Mouse (Mus musculus): ENCODE measurements at regions not wholly inside any gene's neighbourhood (a gene's known extent, or its start where the extent isn't known, plus 50 kb on each side); places are given as distances from the start of the nearest gene placed in this dataset.

DNA sequence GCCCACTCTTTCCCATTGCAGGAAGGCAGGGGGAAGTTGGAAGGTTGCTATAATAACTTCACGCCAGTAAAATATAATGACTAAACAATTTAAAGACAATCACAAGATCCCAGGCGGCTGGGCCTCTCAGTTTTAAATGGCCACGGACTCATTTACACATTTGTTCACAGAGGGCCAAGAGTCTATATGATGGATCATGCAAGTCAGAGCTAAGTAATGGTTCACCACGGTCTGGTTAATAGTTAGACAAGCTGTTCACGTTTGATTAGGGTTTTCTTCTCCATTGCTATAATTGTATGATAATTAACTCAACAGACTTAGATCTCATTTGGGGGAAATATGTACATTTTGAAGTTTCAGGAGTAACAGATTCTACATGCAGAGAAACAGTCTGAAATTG lies 170.0 kb downstream of the Ppargc1a start:
- no peak for DNase-seq

DNA sequence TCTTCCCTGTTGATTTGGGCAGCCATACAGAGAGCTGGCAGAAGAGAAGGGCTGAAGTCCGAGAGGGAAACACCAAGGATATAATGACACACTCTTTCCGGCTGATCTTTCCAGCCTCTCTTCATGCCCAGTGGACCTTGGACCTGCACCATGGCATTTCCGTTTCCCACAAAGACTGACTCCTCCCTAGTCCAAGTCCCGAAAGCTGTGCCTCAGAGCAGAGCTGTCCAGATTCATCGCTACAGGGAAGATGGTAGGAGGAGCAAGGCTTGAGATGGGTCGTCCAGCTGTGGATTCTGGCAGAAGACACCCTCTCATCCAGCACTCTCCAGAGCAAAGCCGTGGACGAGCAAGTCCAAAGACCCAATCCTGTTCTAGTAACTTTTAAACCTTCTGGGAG lies 176.2 kb downstream of the Ppargc1a start:
- no peak for DNase-seq

GRCm38 (mm10) chr5:51387751-51388150 lies 179.8 kb downstream of the Ppargc1a start:
- no peak for DNase-seq

DNA sequence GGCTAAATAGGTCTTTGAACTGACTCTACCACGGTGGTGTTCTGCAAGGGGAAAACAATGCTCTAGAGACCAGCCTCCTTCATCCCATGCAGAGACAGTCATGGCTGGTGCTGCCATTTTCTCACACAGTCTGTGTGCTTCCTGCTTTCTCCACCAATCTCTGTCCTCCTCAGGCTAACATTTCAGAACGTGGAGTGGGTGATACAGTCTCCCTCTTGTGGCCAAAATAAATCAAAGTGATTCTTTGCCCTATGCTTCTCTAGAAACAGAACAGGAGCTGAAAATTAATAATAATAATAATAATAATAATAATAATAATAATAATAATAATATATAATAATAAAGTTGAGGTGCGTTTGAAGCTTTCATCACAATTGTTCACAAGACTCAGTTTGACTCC lies 181.1 kb downstream of the Ppargc1a start:
- DNase-seq: no peak

GRCm38 (mm10) chr5:51384278-51384677 lies 183.2 kb downstream of the Ppargc1a start:
- DNase-seq: no peak

DNA sequence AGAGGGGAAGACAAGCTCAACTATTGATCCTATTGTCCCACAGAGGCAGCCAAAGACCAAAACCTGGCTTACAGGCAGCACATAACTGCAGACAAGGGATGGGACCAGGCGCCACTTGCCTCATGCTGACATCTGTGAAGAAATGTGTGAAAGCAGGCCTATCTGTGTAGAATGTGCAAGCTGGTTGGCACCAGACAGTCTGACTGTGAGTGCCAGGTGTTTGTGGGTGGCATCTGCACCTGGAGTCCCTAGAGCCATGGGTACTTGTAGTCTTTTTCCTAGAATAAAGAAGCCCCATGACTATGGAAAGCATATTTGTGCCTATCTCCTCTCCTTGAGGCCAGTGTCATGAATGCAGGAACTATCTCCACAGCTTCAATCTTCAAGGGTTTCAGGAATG lies 208.4 kb downstream of the Ppargc1a start:
- no peak for DNase-seq

DNA sequence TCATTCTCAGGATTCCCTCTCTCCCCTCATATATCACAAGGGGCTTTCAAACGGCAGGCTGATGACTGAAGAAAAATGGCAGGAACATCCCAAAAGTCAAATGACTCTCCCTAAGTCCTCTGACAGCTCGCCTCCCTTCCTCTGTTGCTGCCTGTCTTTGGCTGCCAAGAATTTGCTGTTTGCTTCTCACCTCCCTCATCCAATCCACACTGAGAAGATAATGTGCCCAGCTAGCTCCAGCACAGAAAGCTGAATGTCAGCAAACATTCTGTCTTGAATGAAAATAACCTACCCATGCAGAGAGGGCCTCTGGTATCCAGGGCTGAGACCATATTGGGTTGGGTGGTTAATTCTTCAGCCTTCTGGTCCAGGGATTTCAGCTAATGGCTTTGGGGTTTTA lies 219.3 kb downstream of the Ppargc1a start:
- DNase-seq: no peak

- DNase-seq: no peak
Observed at GRCm38 (mm10) chr5:51329142-51329541, 238.4 kb downstream of the Ppargc1a start.

- no peak for DNase-seq
Observed at GRCm38 (mm10) chr5:51289191-51289590, 278.3 kb downstream of the Ppargc1a start.

GRCm38 (mm10) chr5:51288234-51288633 lies 279.3 kb downstream of the Ppargc1a start:
- no peak for DNase-seq

GRCm38 (mm10) chr5:51241156-51241555 lies 326.4 kb downstream of the Ppargc1a start:
- DNase-seq: no peak

GRCm38 (mm10) chr5:51234004-51234355 lies 333.5 kb downstream of the Ppargc1a start:
- DNase-seq: no peak

DNA sequence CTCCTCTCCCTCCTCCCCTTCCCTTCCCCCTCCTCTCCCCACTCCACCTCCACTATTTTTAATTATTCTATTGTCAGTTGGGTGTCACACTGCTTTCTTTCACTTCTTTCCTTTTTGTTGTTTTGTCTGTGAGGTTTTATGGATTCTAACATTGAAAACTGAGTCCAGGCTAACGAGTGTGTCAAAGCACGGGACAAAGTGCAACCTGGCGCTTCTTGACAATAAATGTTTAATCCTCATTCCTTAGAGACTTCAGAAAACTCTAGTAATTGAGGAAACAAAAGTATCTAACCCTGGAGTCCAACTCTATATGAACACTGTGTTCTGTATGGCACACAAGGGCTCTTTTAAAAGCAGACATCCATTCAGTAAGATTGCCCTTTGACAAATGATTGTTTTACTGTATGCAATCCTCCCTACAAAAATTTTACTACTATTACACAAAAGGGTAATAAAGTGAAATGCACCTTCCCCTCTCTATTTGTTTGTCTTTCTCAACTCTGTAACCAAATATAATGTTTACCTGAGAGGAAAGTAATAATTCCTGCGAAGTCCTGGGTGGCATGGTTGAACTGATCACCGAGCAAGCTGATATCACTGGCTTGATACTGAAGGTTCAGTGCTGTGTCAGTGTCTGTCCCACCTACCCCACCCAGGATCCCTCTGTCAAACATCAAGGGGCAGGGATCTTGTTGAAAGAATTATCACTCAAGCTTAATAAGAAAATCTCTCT lies 334.1 kb downstream of the Ppargc1a start:
- no peak for DNase-seq

GRCm38 (mm10) chr5:51229806-51230205 lies 337.7 kb downstream of the Ppargc1a start:
- DNase-seq: no peak

DNA sequence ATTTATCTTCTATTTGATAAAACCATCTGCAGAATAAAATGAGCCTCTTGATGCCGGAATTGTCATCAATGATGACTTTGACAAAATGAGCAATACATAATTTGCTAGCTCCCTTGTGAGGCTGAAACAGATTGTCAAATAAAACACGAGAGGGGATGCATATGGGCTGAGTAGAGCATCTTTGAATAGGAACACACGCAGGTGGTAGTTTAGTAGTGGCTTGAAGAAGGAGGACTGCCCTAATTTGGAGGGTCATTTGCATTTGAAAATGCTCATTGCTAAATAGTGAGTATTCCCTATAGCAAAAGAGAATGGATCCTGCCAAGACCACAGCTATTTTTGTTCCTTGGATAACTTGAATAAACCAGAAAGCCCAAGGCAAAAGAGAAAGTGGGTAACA lies 339.5 kb downstream of the Ppargc1a start:
- DNase-seq: no peak

GRCm38 (mm10) chr5:51203266-51203665 lies 364.3 kb downstream of the Ppargc1a start:
- DNase-seq: no peak

- DNase-seq: no peak
Observed at GRCm38 (mm10) chr5:51202525-51203215, 364.9 kb downstream of the Ppargc1a start.

DNA sequence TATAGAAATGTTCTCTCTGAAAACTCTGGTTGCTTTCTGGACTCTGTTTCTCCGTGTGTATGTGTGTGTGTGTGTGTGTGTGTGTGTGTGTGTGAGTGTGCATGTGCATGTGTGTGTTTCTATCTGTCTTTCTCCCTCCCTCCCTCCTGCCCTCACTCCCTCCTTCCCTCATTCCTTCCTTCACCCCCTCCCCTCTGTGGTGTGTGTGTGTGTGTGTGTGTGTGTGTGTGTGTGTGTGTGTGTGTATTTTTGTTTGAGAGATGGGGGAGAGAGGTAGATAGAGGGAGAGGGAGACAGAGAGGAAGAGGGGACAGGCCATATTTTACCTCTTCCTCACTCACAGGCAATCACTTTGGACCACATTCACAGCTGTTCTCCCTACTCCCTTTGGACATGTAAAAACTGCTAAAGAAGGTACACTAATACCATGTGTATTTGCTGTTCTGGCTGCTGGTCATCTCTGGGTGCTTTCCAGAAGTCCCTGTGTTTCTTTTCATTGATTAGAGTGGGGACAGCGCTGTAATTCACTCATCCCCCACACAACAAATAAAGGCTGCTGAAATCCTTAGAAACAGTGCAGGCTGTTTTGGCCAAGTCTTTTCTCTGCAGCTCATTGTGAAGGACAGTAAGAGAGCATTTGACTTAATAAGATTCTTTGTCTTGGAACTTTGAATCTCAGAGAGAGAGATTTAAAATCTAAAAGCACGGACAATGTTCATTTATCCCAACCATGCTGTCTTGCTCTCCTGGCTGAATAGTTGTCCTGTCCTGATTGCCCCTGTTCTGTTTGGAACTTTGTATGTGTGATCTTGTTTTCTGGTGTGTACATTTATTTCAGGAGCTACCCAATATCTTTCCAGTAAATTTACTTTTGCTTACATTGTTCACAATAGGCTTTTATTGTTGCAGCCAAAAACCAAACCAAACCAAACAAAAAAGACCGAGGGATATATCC lies 370.9 kb downstream of the Ppargc1a start:
- DNase-seq: no peak

- DNase-seq: no peak
Observed at GRCm38 (mm10) chr5:51190661-51191060, 376.9 kb downstream of the Ppargc1a start.

GRCm38 (mm10) chr5:51169828-51170227 lies 397.7 kb downstream of the Ppargc1a start:
- no peak for DNase-seq

DNA sequence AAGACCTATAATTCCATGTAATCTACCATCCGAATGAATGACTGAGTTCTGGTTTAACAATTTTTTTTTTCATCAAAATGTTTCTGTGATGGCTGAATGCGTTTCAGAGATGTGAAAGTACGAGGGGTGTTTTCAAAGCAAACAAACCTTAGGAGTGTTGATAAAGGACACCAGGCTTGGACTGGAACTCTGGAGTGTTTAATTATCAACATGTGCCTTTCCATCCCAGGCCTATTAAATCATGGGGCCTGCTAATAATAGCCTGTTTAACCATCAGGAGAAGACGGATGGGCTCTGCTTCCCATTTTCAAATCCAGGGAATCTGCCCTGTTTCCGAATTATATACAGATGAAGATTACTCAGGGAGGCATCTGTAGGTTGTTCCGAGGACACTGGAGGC lies 399.3 kb downstream of the Ppargc1a start:
- no peak for DNase-seq

DNA sequence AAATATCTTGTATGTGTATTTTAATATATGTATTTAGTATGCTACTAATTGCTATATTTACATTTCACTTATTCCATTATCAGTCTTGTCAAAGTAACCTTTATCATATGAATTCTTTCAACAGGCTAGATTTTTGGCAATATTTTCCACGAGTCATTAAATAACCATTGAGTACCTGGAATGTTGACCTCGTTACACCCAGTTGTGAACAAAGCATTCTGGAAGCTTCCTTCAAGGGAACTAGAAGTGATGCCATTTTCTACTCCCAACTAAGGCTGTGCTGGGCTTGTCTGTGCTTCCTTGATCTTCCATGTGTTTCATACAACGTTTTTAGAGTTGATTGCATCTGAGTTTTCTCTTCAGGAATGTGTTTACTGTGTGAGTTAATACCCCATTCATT lies 410.6 kb downstream of the Ppargc1a start:
- no peak for DNase-seq

GRCm38 (mm10) chr5:51144842-51145241 lies 422.7 kb downstream of the Ppargc1a start:
- DNase-seq: no peak

- no peak for DNase-seq
Observed at GRCm38 (mm10) chr5:51125091-51125490, 442.4 kb downstream of the Ppargc1a start.
